Mouse (Mus musculus): ENCODE measurements around the gene H6pd.

- no peak for TF ChIP-seq POLR2A (IDR thresholded peaks at IDR 0.05; ENCODE audit: low read depth, low read length)
- no peak for TF ChIP-seq CTCF (IDR thresholded peaks at IDR 0.05; ENCODE audit: extremely low read depth, insufficient read length, insufficient replicate concordance, low read depth, low read length)
These were observed 11.0 kb upstream of the H6pd start for GRCm38 (mm10) chr4:150019741-150020380.
